Mouse (Mus musculus) spleen, adult 2 months (tissue): ENCODE data around the gene C530008M17Rik.

Experiments
- CTCF ChIP-seq: fragments of 200-500 bp; IDR thresholded peaks from 2 replicates; pipeline ENCODE4 v1.5.1; 2011; ENCODE audit warnings: mild to moderate bottlenecking, inconsistent platforms; ENCODE audit not compliant: insufficient read depth, insufficient read length, insufficient replicate concordance; ENCODE audit errors: extremely low read depth
- POLR2A ChIP-seq: fragments of 200-500 bp; IDR thresholded peaks from 2 replicates; pipeline ENCODE4 v1.6.1; 2011; ENCODE audit warnings: low read depth, low read length, inconsistent platforms

DNA sequence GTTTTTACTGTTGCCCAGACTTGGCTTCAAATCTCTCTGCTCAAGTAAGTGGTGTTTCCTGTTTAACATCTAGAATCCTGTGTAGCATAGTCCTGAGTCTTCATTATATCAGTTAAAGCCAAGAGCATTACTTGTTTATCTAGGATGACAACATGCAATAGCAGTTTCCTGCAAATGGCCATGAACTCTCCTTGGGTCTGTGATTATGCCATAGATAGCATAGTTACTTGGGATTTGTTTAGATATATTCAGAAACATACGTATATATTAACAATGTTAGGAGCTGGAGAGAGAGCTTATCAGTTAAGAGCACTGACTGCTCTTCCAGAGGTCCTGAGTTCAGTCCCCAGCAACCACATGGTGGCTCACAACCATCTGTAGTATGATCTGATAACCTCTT, 28.5 kb upstream of the C530008M17Rik start:
- TF ChIP-seq CTCF (no peak), POLR2A (no peak)
